In genomic region chr1:52216766-52217165, GRCm38 (mm10) we compare ENCODE assay signal across 12 mouse cellular contexts. TPM values are rescaled to one million over a fixed set of nuclear protein-coding genes. Genes with fewer than 3 reads are reported as not detected.
A peak's percentile ranks its signal among the peaks of the same experiment; 100 is the strongest.
DNase-seq lines count a peak whose midpoint lies in the region; ATAC-seq and TF ChIP-seq lines count a peak whose summit lies in the region.
"Had no signal": no experiment of that assay in that cellular context is flagged by ENCODE, and none has a peak within 500 bp of the region (broad histone marks: within the 10 kb centered on the region; RNA-seq: fewer than 3 reads in every experiment).

No protein-coding gene starts in this region.

- H3K4me3 ChIP-seq in heart, postnatal 0 days (ENCODE audit: low read depth, low read length): no peak overlapping the region
- H3K4me3 ChIP-seq in heart, embryonic 10.5 days: no peak overlapping the region
- H3K4me3 ChIP-seq in hindbrain, embryonic 10.5 days: no peak overlapping the region
- H3K4me3 ChIP-seq: liver, embryonic 13.5 days; midbrain, embryonic 12.5 days; neural tube, embryonic 13.5 days had no signal

- no peak for TF ChIP-seq EP300 in heart, postnatal 0 days (IDR thresholded peaks at IDR 0.05; ENCODE audit: low read depth)

- no peak overlapping the region for H3K9ac ChIP-seq in heart, postnatal 0 days (replicated peaks; ENCODE audit: low read depth, low read length)
- H3K9ac ChIP-seq: liver, embryonic 13.5 days; midbrain, embryonic 12.5 days; neural tube, embryonic 13.5 days had no signal

- H3K9me3 ChIP-seq in heart, postnatal 0 days (replicated peaks; ENCODE audit: control insufficient read depth, low read length): no peaks in the 10 kb centered on the region
- H3K9me3 ChIP-seq in heart, embryonic 10.5 days: no peaks in the 10 kb centered on the region
- no peaks in the 10 kb centered on the region for H3K9me3 ChIP-seq in hindbrain, embryonic 10.5 days
- H3K9me3 ChIP-seq: liver, embryonic 13.5 days; midbrain, embryonic 12.5 days; neural tube, embryonic 13.5 days had no signal

- no peak overlapping the region for H3K27ac ChIP-seq in heart, postnatal 0 days (ENCODE audit: low read depth)
- H3K27ac ChIP-seq in heart, embryonic 10.5 days: no peak overlapping the region
- H3K27ac ChIP-seq in hindbrain, embryonic 10.5 days: no peak overlapping the region
- H3K27ac ChIP-seq: liver, embryonic 13.5 days; midbrain, embryonic 12.5 days; neural tube, embryonic 13.5 days had no signal

- no peaks in the 10 kb centered on the region for H3K4me1 ChIP-seq in heart, postnatal 0 days (ENCODE audit: control insufficient read depth, insufficient read depth)
- no peaks in the 10 kb centered on the region for H3K4me1 ChIP-seq in heart, embryonic 10.5 days
- no peaks in the 10 kb centered on the region for H3K4me1 ChIP-seq in hindbrain, embryonic 10.5 days (replicated peaks)
- H3K4me1 ChIP-seq: liver, embryonic 13.5 days; midbrain, embryonic 12.5 days; neural tube, embryonic 13.5 days had no signal

- no peaks in the 10 kb centered on the region for H3K27me3 ChIP-seq in heart, postnatal 0 days (ENCODE audit: control insufficient read depth, insufficient read depth, low read length)
- no peaks in the 10 kb centered on the region for H3K27me3 ChIP-seq in heart, embryonic 10.5 days (ENCODE audit: insufficient read depth, poor library complexity, severe bottlenecking)
- no peaks in the 10 kb centered on the region for H3K27me3 ChIP-seq in hindbrain, embryonic 10.5 days (ENCODE audit: insufficient read depth, poor library complexity, severe bottlenecking)
- H3K27me3 ChIP-seq: liver, embryonic 13.5 days; midbrain, embryonic 12.5 days; neural tube, embryonic 13.5 days had no signal

- H3K36me3 ChIP-seq in heart, postnatal 0 days (replicated peaks; ENCODE audit: control insufficient read depth, insufficient read depth, low read length): peaks cover 13% of the 10 kb centered on the region; the same call in 1 of the 2 replicates
- H3K36me3 ChIP-seq in heart, embryonic 10.5 days: peaks cover 19% of the 10 kb centered on the region; the same call in 1 of the 2 replicates
- peaks cover 27% of the 10 kb centered on the region; the same call in 1 of the 2 replicates for H3K36me3 ChIP-seq in hindbrain, embryonic 10.5 days

- no peak overlapping the region for H3K4me2 ChIP-seq in heart, postnatal 0 days (ENCODE audit: low read depth, low read length)
- H3K4me2 ChIP-seq: liver, embryonic 13.5 days; midbrain, embryonic 12.5 days; neural tube, embryonic 13.5 days had no signal

- no peak for ATAC-seq in heart, postnatal 0 days (ENCODE audit: insufficient read depth, low read depth)
- ATAC-seq: hindbrain, embryonic 16.5 days had no signal

- peak; percentile 20; the same call in 1 of the 2 replicates for TF ChIP-seq CTCF in heart, postnatal 0 days (IDR thresholded peaks at IDR 0.05; ENCODE audit: low read depth)

- no peak for DNase-seq in heart, postnatal 0 days (ENCODE audit: low spot score)
- DNase-seq in heart, embryonic 10.5 days (ENCODE audit: low spot score): no peak
- DNase-seq in retina, postnatal 1 day: peak; percentile 6
- no peak for DNase-seq in retina, embryonic 14.5 days (ENCODE audit: low spot score)
- DNase-seq in WW6 (ENCODE audit: low read depth, low spot score): peak; percentile 7
- DNase-seq in yolk sac, embryonic 10.5 days (ENCODE audit: low spot score): no peak
- no peak for DNase-seq in hindbrain, embryonic 10.5 days (ENCODE audit: low spot score)
- DNase-seq: kidney, postnatal 10 days; liver, embryonic 13.5 days had no signal

RNA-seq across cellular contexts. Expression of gene Gls, which starts 16.3 kb away (rescaled TPM):
- 73.6 and 83.4 TPM in 2 replicates for total RNA-seq in heart, postnatal 0 days (2014; rRNA removed; ENCODE audit: low replicate concordance)
- 12.1 and 13.7 TPM in 2 replicates for polyA plus RNA-seq in heart, postnatal 0 days (2015; fragmentation: Nextera tagmentation; extraction: Ambion mirVana)
- polyA plus RNA-seq in heart, embryonic 10.5 days (2016; fragmentation: Nextera tagmentation; extraction: Ambion mirVana): 25.1 and 26.1 TPM in 2 replicates
- 14.2 and 17.4 TPM in 2 replicates for polyA plus RNA-seq in hindbrain, embryonic 10.5 days (2016; fragmentation: Nextera tagmentation; extraction: Ambion mirVana)

Comparison
In these comparisons a context has a peak if more than half of its experiments do, and no peak if none do; other contexts are left out.
1. DNase-seq: peak in retina, postnatal 1 day (single experiment) and WW6 (single experiment); none in heart, postnatal 0 days (single experiment), heart, embryonic 10.5 days (single experiment), retina, embryonic 14.5 days (single experiment), yolk sac, embryonic 10.5 days (single experiment) and hindbrain, embryonic 10.5 days (single experiment).